Mouse (Mus musculus) ovary, adult 18-20 months (tissue): Measurements from ENCODE around the gene Gm20388.

Experiments
- DNase-seq: peaks from one replicate; pipeline ENCODE4 v3.0.0; 2022; ENCODE audit warnings: low spot score, mixed read lengths

Gene Gm20388

GRCm38 (mm10) chr8:122580926-122581325 is 2670.3 kb downstream of the Gm20388 start:
- DNase-seq = no peak

- no peak for DNase-seq
Observed at GRCm38 (mm10) chr8:122584981-122585380, 2674.3 kb downstream of the Gm20388 start.

GRCm38 (mm10) chr8:122585411-122585891 is 2674.8 kb downstream of the Gm20388 start:
- DNase-seq = no peak

- no peak for DNase-seq
Observed at GRCm38 (mm10) chr8:122586171-122586570, 2675.5 kb downstream of the Gm20388 start.

- no peak for DNase-seq
Observed at GRCm38 (mm10) chr8:122586749-122587148, 2676.1 kb downstream of the Gm20388 start.

- DNase-seq = no peak
Observed at GRCm38 (mm10) chr8:122593240-122593639, 2682.6 kb downstream of the Gm20388 start.

GRCm38 (mm10) chr8:122593783-122594507 is 2683.3 kb downstream of the Gm20388 start:
- no peak for DNase-seq

GRCm38 (mm10) chr8:122596031-122596430 is 2685.4 kb downstream of the Gm20388 start:
- no peak for DNase-seq

GRCm38 (mm10) chr8:122600666-122601065 is 2690.0 kb downstream of the Gm20388 start:
- DNase-seq = no peak

- no peak for DNase-seq
Observed at GRCm38 (mm10) chr8:122604640-122605039, 2694.0 kb downstream of the Gm20388 start.

GRCm38 (mm10) chr8:122605367-122605766 is 2694.7 kb downstream of the Gm20388 start:
- DNase-seq = no peak

- no peak for DNase-seq
Observed at GRCm38 (mm10) chr8:122606810-122607209, 2696.2 kb downstream of the Gm20388 start.

GRCm38 (mm10) chr8:122610209-122610608 is 2699.6 kb downstream of the Gm20388 start:
- DNase-seq = no peak

- no peak for DNase-seq
Observed at GRCm38 (mm10) chr8:122610612-122611277, 2700.1 kb downstream of the Gm20388 start.

GRCm38 (mm10) chr8:122611295-122612133 is 2700.9 kb downstream of the Gm20388 start, which contains the start of the genes Galns and Trappc2l:
TSS of gene Galns (minus strand) at chr8:122611463.
TSS of gene Trappc2l (plus strand) at chr8:122611640.
- DNase-seq = peak; percentile 93

- DNase-seq = no peak
Observed at GRCm38 (mm10) chr8:122616181-122616905, 2705.7 kb downstream of the Gm20388 start.

GRCm38 (mm10) chr8:122617947-122618546 is 2707.4 kb downstream of the Gm20388 start:
- peak; percentile 43 for DNase-seq

- no peak for DNase-seq
Observed at GRCm38 (mm10) chr8:122618660-122619378, 2708.2 kb downstream of the Gm20388 start.

- no peak for DNase-seq
Observed at GRCm38 (mm10) chr8:122620446-122620845, 2709.8 kb downstream of the Gm20388 start.

GRCm38 (mm10) chr8:122622727-122623126 is 2712.1 kb downstream of the Gm20388 start, which contains the start of gene Pabpn1l:
TSS of gene Pabpn1l (minus strand) at chr8:122622739.
- DNase-seq = no peak
